Mouse (Mus musculus): Measurements from ENCODE around the gene Igf2bp3. TPM values are rescaled to one million over a fixed set of nuclear protein-coding genes. Genes with fewer than 3 reads are reported as not detected.

Igf2bp3 gene
- polyA plus RNA-seq, 1 experiment from 2014 or later: 79.9 TPM

- H3K27me3 ChIP-seq: peaks cover 5% of the 10 kb centered on the region; the same call in 1 of the 2 replicates
- WGBS: 61% methylated on average over 6 of the region's 6 CpGs
- H3K9ac ChIP-seq: no peak overlapping the region
- no peak overlapping the region for H3K4me3 ChIP-seq
- no peak for ATAC-seq (ENCODE audit: low FRiP score, low read depth)
- H3K27ac ChIP-seq: no peak overlapping the region
- peaks cover 11% of the 10 kb centered on the region; the same call in 1 of the 2 replicates for H3K4me1 ChIP-seq
- no peaks in the 10 kb centered on the region for H3K36me3 ChIP-seq
- no peaks in the 10 kb centered on the region for H3K9me3 ChIP-seq
- no peak overlapping the region for H3K4me2 ChIP-seq (replicated peaks)
Observed at GRCm38 (mm10) chr6:49046502-49046901, 168.3 kb downstream of the Igf2bp3 start.

GRCm38 (mm10) chr6:49039470-49040180, 175.1 kb downstream of the Igf2bp3 start:
- no peaks in the 10 kb centered on the region for H3K9me3 ChIP-seq
- peaks cover 22% of the 10 kb centered on the region for H3K4me1 ChIP-seq
- H3K27me3 ChIP-seq: peaks cover 18% of the 10 kb centered on the region
- ATAC-seq (ENCODE audit: low FRiP score, low read depth): peak; percentile 51; the same call in 1 of the 2 replicates
- H3K4me3 ChIP-seq: peak overlapping the region; percentile 35
- H3K36me3 ChIP-seq: no peaks in the 10 kb centered on the region
- H3K9ac ChIP-seq: 0 out of 2 replicates have a peak overlapping the region, but pooled peaks have one; percentile 45
- H3K4me2 ChIP-seq (replicated peaks): peak overlapping the region; percentile 57
- 13% methylated on average over 18 of the region's 18 CpGs for WGBS
- no peak overlapping the region for H3K27ac ChIP-seq

DNA sequence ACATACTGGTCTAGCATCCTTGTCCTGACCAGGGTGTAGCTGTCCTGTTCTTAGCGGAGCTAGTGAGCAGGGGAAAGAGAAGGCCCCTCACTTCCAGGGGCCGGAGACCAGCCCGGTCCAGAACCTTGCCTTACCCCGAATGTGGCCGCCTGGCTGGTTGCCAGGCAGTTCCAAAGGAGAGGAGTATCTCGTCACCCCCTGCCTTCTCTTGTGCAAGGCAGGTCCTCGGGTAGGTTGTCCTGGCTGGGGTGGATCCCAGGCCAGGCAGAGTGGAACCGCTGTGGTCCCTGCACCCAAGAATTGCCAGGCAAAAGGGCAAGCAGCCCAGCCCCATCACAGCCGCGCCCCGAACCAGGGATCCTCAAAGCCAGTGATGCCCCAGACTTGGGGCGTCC, 177.5 kb downstream of the Igf2bp3 start:
- Histone ChIP-seq H3K9me3 (no peaks in the 10 kb centered on the region), H3K27me3 (peaks cover 18% of the 10 kb centered on the region), H3K36me3 (no peaks in the 10 kb centered on the region), H3K4me1 (peaks cover 22% of the 10 kb centered on the region), H3K27ac (no peak overlapping the region), H3K4me3 (no peak overlapping the region), H3K9ac (no peak overlapping the region), H3K4me2 (replicated peaks) (peak overlapping the region; percentile 55)
- ATAC-seq (ENCODE audit: low FRiP score, low read depth): no peak
- 69% methylated on average over 12 of the region's 12 CpGs for WGBS

- Histone ChIP-seq H3K4me3 (peak within 1 kb of the TSS; percentile 21; the same call in 1 of the 2 replicates), H3K9ac (peak within 1 kb of the TSS; percentile 3), H3K4me1 (peaks cover 22% of the 10 kb centered on the region), H3K9me3 (no peaks in the 10 kb centered on the region), H3K36me3 (no peaks in the 10 kb centered on the region), H3K27me3 (peaks cover 18% of the 10 kb centered on the region), H3K4me2 (replicated peaks) (peak within 1 kb of the TSS; percentile 55), H3K27ac (no peak within 1 kb of the TSS)
- WGBS: 33% methylated on average over 28 of the region's 28 CpGs
- no peak for ATAC-seq (ENCODE audit: low FRiP score, low read depth)
Observed at GRCm38 (mm10) chr6:49036275-49037267, 178.2 kb downstream of the Igf2bp3 start, which contains the start of gene Gpnmb. Gene Gpnmb (plus strand): TSS chr6:49036546.

Other genes starting within 250 kb of the Igf2bp3 start
- not detected in 2 replicates for gene Doxl2, start 240.0 kb downstream of the Igf2bp3 start, polyA plus RNA-seq (2015; fragmentation: Nextera tagmentation; extraction: Ambion mirVana)
- not detected in 2 replicates for gene Svs1, start 228.1 kb downstream of the Igf2bp3 start, polyA plus RNA-seq (2015; fragmentation: Nextera tagmentation; extraction: Ambion mirVana)
- 0.98 and 1.8 TPM in 2 replicates for gene Gpnmb, start 178.4 kb downstream of the Igf2bp3 start, polyA plus RNA-seq (2015; fragmentation: Nextera tagmentation; extraction: Ambion mirVana)
- gene Malsu1, start 141.2 kb downstream of the Igf2bp3 start, polyA plus RNA-seq (2015; fragmentation: Nextera tagmentation; extraction: Ambion mirVana): 72.7 and 79.2 TPM in 2 replicates
- 131 and 132 TPM in 2 replicates for gene Tra2a, start 49.1 kb upstream of the Igf2bp3 start, polyA plus RNA-seq (2015; fragmentation: Nextera tagmentation; extraction: Ambion mirVana)
- 9.8 and 10.1 TPM in 2 replicates for gene Ccdc126, start 104.3 kb upstream of the Igf2bp3 start, polyA plus RNA-seq (2015; fragmentation: Nextera tagmentation; extraction: Ambion mirVana)
- 11.1 and 11.5 TPM in 2 replicates for gene Fam221a, start 152.8 kb upstream of the Igf2bp3 start, polyA plus RNA-seq (2015; fragmentation: Nextera tagmentation; extraction: Ambion mirVana)
- gene Stk31, start 180.6 kb upstream of the Igf2bp3 start, polyA plus RNA-seq (2015; fragmentation: Nextera tagmentation; extraction: Ambion mirVana): 0.11 TPM in 1 of 2 replicates, not detected in the other

Measured in limb, embryonic 13.5 days (tissue).